Mouse (Mus musculus) embryonic stem cell, embryonic (primary cell): ENCODE measurements at regions not wholly inside any gene's neighbourhood (a gene's known extent, or its start where the extent isn't known, plus 50 kb on each side); places are given as distances from the start of the nearest gene placed in this dataset.
"Not testable (repeated sequence)": the region's sequence is repeated elsewhere in the genome, so short reads cannot be mapped to it uniquely, and the experiment has no call there.

Source experiments
- CTCF ChIA-PET, 4 experiments: fragments of 300-600 bp in 2 of 4; fragments of 350-600 bp in 2 of 4; sonication (Branson Sonifier 250); formaldehyde crosslinking; loops; one replicate each; lab custom pipeline; 2022; ENCODE audit warnings: inconsistent platforms in 2 of 4; lab: Charles Lee
- POLR2A ChIA-PET, 4 experiments: fragments of 300-600 bp in 2 of 4; fragments of 350-600 bp in 2 of 4; sonication (Branson Sonifier 250); formaldehyde crosslinking; loops; one replicate each; lab custom pipeline; 2022; ENCODE audit warnings: antibody characterized with exemption in 4 of 4, inconsistent platforms in 1 of 4; lab: Charles Lee

DNA sequence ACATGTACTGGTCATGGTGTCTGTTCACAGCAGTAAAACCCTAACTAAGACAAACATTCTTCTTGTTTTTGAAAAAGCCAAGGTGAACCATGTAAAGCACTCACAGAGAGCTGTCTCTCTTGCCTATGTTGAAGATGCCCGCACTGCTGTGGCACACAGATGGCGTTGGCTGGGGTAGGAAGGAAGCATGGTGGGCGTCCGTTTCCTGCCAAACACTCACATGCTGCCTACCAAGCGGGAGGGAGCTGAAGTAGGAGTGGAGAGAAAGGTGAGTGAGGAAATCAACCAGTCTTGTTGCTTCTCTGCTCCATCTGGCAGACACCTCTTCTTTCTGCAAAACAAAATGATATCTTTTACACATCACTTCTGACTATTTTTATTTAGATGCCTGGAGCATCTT lies 200.0 kb downstream of the Diras2 start:
- ChIA-PET POLR2A (no interaction called here), CTCF (interaction anchor here in 1 of 4 experiments (0.6 kb wide), 1 partner anchor 298 kb away, joined by 4 read pairs; no protein-coding TSS in a partner anchor)

DNA sequence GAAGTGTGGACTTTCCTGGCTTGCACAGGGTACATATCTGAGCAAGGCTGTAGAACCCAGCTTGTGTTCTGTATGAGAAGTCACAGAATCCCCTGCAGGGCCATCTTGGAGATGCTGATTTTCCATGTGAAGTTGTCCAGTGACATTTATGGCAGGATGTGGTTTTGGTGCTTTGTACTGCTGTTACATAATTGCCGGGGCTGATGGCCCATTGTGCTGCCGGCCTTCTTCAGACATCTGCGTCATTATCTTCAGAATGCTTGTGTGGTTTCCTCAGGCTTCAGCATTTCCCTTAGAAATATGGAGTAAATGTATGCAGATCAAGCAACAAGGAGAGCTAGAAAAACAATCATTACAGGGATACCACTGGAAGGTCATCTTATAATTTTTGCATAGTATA lies 196.1 kb downstream of the Diras2 start:
- ChIA-PET CTCF (interaction anchor here in 1 of 4 experiments (0.9 kb wide), 1 partner anchor 60 kb away, joined by 3 read pairs; no protein-coding TSS in a partner anchor), POLR2A (no interaction called here)

DNA sequence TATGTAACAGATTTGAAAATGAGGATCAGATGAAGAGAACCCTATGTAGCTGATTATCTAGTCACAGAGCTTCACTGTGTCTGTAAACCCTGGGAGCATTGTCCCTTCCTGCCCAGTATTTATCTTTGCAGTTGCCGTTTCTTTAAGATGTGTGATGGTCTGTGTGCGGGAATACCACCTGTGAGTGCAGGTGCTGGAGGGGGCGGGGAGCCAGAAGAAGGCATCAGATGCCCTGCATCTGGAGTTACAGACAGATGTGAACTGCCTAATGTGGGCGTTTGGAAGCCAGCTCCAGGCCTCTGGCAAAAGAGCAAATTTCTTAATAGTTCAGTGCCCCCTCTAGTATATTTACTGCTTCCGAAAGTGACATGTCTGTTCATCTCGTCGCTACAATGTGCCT lies 193.1 kb downstream of the Diras2 start:
- ChIA-PET POLR2A (interaction anchor here in 1 of 4 experiments (0.9 kb wide), 1 partner anchor 10 kb away, joined by 4 read pairs; no protein-coding TSS in a partner anchor), CTCF (interaction anchor here in 1 of 4 experiments (0.5 kb wide), 1 partner anchor 85 kb away, joined by 3 read pairs; no protein-coding TSS in a partner anchor)

DNA sequence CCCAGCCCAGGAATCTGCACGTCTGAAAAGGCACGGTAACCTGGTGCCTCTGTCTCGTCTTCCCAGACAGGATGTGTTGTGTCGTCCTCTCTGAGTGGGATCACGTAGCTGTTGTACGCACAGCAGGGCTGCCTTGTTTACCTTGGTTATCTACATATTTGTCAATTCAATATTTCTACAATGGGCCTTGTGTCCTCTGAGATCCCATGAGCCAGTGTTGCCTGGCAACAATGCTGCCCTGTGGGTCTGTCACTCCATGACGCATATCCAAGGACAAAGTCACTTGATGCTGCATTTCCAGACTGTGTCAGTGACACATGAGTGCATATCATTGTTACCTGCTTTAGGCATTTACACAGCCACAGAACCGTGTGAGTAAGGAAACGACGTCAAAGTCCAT lies 191.9 kb downstream of the Diras2 start:
- ChIA-PET CTCF (interaction anchor here in 1 of 4 experiments (0.7 kb wide), 1 partner anchor 629 kb away, joined by 5 read pairs; no protein-coding TSS in a partner anchor), POLR2A (interaction anchor here in 1 of 4 experiments (1.5 kb wide), 1 partner anchor 10 kb away, joined by 3 read pairs; no protein-coding TSS in a partner anchor)

GRCm38 (mm10) chr13:52341981-52342380 lies 189.1 kb downstream of the Diras2 start:
- ChIA-PET CTCF (no interaction called here), POLR2A (no interaction called here)

GRCm38 (mm10) chr13:52344383-52344782 lies 186.7 kb downstream of the Diras2 start:
- ChIA-PET POLR2A (no interaction called here), CTCF (no interaction called here)

DNA sequence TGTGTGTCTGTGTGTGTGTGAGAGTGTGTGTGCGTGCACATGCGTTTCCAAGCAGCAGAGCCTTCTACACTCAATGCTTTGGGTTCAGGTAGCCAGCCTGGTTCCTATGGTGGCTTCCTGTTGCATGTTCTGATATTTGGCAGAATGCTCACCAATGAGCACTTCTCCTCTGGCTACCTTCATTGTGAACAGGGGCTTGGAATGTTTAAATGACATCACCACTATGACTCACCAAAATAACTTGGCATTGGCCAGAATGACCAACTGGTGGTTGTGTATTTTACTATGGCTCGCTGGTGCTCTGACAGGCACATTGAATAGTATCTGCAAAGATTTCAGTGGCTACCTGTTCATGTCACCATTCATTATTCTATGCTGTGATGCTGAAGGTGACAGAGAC lies 186.2 kb downstream of the Diras2 start:
- CTCF ChIA-PET: no interaction called here
- POLR2A ChIA-PET: no interaction called here

GRCm38 (mm10) chr13:52345375-52346026 lies 185.6 kb downstream of the Diras2 start:
- ChIA-PET POLR2A (interaction anchor here in 1 of 4 experiments (0.7 kb wide), 1 partner anchor 261 kb away, joined by 3 read pairs; no protein-coding TSS in a partner anchor), CTCF (no interaction called here)

DNA sequence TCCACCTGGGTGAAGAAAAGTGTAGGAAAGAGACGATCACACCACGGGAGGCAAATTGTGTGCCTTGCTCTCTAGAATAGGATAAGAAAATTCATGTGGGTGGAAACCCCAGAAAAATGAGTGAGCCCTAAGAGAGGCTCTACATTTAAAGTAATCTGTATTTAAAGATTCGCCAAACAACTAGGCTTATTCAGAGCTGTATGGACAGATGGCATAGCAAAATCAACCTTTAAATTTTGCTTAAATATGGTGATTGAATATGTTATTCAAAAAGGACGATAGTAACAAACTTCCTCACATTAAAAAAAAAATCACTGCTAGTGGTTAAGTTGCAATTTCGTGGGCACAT lies 185.1 kb downstream of the Diras2 start:
- ChIA-PET CTCF (no interaction called here), POLR2A (interaction anchor here in 1 of 4 experiments (0.7 kb wide), 1 partner anchor 261 kb away, joined by 3 read pairs; no protein-coding TSS in a partner anchor)

DNA sequence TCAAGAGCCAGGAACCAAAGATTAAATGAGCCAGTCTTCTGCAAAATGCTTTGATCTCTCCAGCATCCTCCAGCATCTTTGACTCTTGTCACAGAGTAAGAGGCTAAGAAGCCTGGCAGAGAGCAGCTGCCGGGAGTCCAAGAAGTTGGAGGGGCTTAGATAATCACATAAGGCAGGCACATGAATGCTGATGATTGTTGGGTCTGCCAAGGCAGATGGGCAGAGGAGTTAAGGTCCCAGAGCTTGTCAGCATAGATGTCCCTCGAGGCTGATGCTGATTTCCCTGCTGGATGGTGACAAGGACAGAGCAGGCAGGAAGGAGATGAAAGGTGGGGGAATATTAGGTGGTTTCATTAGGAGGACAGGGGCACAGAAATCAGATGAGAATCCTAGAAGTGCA lies 183.4 kb downstream of the Diras2 start:
- ChIA-PET POLR2A (interaction anchor here in 1 of 4 experiments (1.2 kb wide), 1 partner anchor 9 kb away, joined by 4 read pairs; no protein-coding TSS in a partner anchor), CTCF (no interaction called here)

DNA sequence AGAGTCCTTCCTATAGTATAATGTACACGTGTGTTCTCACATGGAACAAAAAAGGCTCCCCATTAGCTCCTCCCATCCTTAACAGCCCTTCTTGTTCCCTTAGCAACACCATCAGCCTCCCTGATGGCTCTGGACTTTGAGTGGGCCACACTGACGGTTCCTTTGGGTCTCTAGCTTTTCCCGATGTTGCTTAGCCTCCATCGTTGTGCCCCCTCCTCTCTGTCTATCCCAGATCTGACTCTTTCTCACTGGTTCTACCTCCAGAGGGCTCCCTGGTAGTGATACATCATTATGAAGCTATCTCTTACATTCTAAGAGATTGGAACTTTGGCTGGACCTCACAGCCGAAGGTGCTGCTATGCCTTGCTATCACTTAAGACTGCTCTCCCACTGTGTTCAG lies 181.5 kb downstream of the Diras2 start:
- ChIA-PET POLR2A (interaction anchor here in 1 of 4 experiments (1.1 kb wide), 1 partner anchor 10 kb away, joined by 3 read pairs; no protein-coding TSS in a partner anchor), CTCF (no interaction called here)

DNA sequence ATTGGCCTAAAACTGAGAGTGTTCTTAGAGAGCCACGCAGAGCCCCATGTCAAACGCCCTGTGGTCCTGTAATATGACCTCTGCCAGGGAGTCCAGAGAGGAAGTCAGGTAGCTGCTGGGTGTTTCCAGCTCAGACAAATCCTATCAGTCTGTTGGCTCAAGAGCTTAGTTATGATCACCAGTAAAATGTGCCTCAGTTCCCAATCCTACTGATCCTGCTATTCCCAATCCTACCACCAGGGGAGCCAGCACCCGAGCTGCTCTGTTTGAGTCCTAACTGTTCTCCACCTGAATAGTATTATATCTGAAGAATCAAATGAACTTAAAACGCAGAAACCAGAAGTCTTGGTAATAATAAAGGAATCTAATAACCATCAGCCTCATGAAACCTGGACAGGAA lies 178.5 kb downstream of the Diras2 start:
- CTCF ChIA-PET: interaction anchor here in 2 of 4 experiments (0.6 to 1.4 kb wide), 7 partner anchors 9 to 101 kb away, joined by 3 to 4 read pairs (median 3); no protein-coding TSS in a partner anchor
- POLR2A ChIA-PET: interaction anchor here in 1 of 4 experiments (0.7 to 0.8 kb wide), 2 partner anchors 12 to 19 kb away, joined by 3 read pairs; no protein-coding TSS in a partner anchor

DNA sequence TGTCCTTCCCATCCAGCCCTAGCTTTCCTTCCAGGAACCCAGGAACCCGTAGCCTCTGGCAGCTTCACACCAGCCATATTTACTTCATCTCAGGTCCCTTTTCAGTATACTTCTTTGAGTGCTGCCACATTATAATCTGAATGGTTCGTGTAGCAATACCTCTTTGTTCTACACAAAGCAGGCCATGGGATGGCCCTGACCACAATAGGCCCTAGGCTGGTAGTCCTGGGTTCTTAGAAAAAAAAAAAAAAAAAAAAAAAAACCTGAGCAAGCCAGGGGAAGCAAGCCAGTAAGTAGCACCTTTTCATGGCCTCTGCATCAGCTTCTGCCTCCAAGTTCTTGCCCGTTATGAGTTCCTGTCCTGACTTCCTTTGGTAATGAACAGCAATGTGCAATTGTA lies 177.6 kb downstream of the Diras2 start:
- CTCF ChIA-PET: interaction anchor here in 3 of 4 experiments (0.6 to 1.4 kb wide), 5 partner anchors 8 to 726 kb away, joined by 3 to 5 read pairs (median 4); no protein-coding TSS in a partner anchor
- POLR2A ChIA-PET: interaction anchor here in 1 of 4 experiments (0.6 to 1.1 kb wide), 2 partner anchors 24 to 28 kb away, joined by 3 to 6 read pairs; no protein-coding TSS in a partner anchor

- POLR2A ChIA-PET: interaction anchor here in 1 of 4 experiments (1.1 kb wide), 1 partner anchor 25 kb away, joined by 6 read pairs; no protein-coding TSS in a partner anchor
- CTCF ChIA-PET: interaction anchor here in 2 of 4 experiments (0.6 to 0.7 kb wide), 2 partner anchors 109 to 726 kb away, joined by 4 to 5 read pairs; no protein-coding TSS in a partner anchor
Observed at GRCm38 (mm10) chr13:52353966-52354365, 177.1 kb downstream of the Diras2 start.

DNA sequence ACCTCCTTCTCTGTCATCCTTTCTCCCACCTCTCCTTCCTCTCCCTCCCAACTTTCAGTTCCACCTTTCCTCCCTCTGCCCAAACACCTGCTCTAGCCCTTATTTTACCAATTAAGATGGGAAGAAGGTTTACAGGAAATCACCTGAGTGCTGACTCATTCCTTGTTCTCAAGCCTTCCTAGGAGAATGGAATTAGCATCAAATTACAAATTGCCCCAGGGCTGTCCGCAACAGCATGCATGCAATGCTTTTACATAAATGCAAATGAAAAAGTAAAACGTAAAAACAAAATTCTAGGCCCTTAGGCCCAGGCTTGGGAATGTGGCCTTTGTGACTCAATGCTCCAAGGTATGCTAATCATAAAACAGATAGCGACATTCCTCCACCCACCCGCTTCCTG lies 175.2 kb downstream of the Diras2 start:
- CTCF ChIA-PET, POLR2A ChIA-PET: not testable (repeated sequence)

DNA sequence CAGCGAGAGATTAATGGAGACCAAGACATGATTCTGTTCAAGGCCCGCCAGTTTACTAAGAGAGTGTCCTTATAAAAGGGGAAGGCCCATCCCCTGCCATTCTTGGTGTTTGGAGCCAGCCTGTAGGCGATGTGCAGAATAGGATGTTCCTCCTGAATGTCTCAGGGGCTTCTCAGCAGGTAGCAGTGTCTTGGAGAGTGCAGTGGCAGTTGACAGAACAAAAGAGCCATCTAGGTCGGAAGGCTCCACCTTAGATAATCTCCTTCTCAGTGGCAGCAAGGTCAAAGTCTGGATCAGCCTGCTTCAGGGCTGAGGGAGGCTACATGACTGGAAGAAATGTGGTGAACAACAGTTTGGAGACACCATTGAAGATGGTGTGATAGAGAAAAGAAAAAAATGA lies 171.7 kb downstream of the Diras2 start:
- POLR2A ChIA-PET: interaction anchor here in 1 of 4 experiments (1.0 kb wide), 1 partner anchor 34 kb away, joined by 3 read pairs; no protein-coding TSS in a partner anchor
- CTCF ChIA-PET: not testable (repeated sequence)

GRCm38 (mm10) chr13:52361177-52361846 lies 169.8 kb downstream of the Diras2 start:
- ChIA-PET CTCF (interaction anchor here in 2 of 4 experiments (0.6 to 1.7 kb wide), 2 partner anchors 9 to 90 kb away, joined by 4 to 7 read pairs; no protein-coding TSS in a partner anchor), POLR2A (interaction anchor here in 1 of 4 experiments (0.6 kb wide), 1 partner anchor 104 kb away, joined by 3 read pairs; no protein-coding TSS in a partner anchor)

DNA sequence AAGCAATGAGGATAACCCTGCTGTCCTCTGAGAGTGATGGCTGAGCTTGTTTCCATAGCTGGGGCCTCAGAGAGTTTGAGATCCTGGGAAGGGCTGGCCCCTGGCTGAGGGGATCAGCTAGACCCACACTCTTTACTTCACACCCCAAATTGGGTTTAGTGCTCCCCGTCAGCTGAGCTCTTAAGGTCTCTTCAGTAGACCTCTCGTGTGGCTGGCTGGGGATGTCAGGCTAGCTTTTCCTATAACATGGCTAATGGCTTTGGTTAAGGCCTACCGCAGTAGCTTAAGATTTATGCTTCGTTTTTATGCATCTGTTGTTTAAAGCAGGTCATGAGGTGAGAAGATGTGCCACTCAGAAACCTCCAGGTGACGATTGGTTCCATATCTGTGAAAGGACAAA lies 168.8 kb downstream of the Diras2 start:
- ChIA-PET CTCF (interaction anchor here in 1 of 4 experiments (1.7 kb wide), 1 partner anchor 10 kb away, joined by 4 read pairs; no protein-coding TSS in a partner anchor), POLR2A (interaction anchor here in 1 of 4 experiments (0.6 kb wide), 1 partner anchor 103 kb away, joined by 3 read pairs; no protein-coding TSS in a partner anchor)

DNA sequence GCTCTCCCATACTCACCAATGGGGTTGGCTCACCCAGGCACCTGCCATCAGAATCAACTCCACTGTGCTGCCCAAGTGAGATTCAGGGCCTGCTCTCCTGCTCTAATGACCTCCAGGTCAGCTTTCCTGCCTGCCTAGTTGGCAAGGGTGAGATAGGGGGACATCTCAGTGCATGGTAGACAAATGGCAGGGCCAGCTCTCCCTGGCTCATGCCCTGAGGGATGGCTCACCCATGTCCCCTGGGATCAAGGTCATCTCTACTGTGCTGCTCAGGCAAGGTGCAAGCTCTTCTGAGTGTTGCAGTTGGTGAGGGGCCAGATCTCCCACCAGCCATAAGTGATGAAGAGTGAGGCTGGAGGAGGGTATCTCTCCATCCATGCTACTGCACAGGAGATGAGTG lies 161.2 kb downstream of the Diras2 start:
- POLR2A ChIA-PET: interaction anchor here in 2 of 4 experiments (0.5 to 0.6 kb wide), 2 partner anchors 40 to 1232 kb away, joined by 3 read pairs; no protein-coding TSS in a partner anchor

More for the DNA sequence above, 161.2 kb downstream of the Diras2 start:
- CTCF ChIA-PET: interaction anchor here in 1 of 4 experiments (0.6 to 0.9 kb wide), 2 partner anchors 17 to 230 kb away, joined by 3 read pairs; no protein-coding TSS in a partner anchor
